Mouse (Mus musculus) testis, adult 2 months (tissue): ENCODE measurements at regions not wholly inside any gene's neighbourhood (a gene's known extent, or its start where the extent isn't known, plus 50 kb on each side); places are given as distances from the start of the nearest gene placed in this dataset.

ENCODE experiments used
- CTCF ChIP-seq: fragments of 200-500 bp; IDR thresholded peaks from 2 replicates; pipeline ENCODE4 v1.5.1; 2012; ENCODE audit warnings: low read depth, mild to moderate bottlenecking, inconsistent platforms, low read length, moderate library complexity; ENCODE audit not compliant: control insufficient read depth, insufficient read depth, insufficient replicate concordance
- POLR2A ChIP-seq: fragments of 200-500 bp; IDR thresholded peaks from 2 replicates; pipeline ENCODE4 v1.6.1; 2012; ENCODE audit warnings: low read depth, mild to moderate bottlenecking, inconsistent platforms, low read length, moderate library complexity; ENCODE audit not compliant: control insufficient read depth

DNA sequence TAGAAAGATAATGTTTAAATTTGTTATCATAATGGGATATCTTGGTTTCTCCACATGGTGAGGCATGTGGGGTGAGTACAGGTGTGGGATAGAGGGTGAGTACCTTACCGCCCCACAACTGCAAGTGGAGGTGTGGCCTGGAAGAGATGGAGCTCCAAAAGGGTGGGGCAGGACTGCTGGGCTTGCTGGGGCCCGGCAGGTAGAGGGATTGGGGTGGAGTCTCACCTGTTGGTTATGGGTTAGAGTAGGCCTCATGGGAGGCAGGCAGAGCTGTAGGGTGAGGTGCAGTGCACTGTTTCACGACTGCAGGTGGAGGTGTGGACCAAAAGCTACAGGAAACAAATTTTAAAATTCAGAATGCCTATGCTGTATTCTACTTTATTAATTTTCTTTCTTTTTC, 365.7 kb downstream of the Fgf9 start:
- TF ChIP-seq CTCF = no peak
- TF ChIP-seq POLR2A = no peak
